8 mouse cellular contexts compared by ENCODE assay signal in genomic region chr9:41228425-41229224, GRCm38 (mm10).
DNase-seq lines count a peak whose midpoint lies in the region; ATAC-seq and TF ChIP-seq lines count a peak whose summit lies in the region.

No protein-coding gene starts in this region.

- H3K4me1 ChIP-seq in forebrain, postnatal 0 days (ENCODE audit: insufficient read depth) = peaks cover 8% of the 10 kb centered on the region
- 0 out of 2 replicates have a peak, but pooled peaks cover 4% of the 10 kb centered on the region for H3K4me1 ChIP-seq in lung, embryonic 16.5 days (replicated peaks; ENCODE audit: control insufficient read depth, insufficient read depth, low read length)

- peak overlapping the region; percentile 60 for H3K4me2 ChIP-seq in forebrain, postnatal 0 days (ENCODE audit: low read depth)
- peak overlapping the region; percentile 71 for H3K4me2 ChIP-seq in lung, embryonic 16.5 days (ENCODE audit: low read depth, low read length)

- H3K9me3 ChIP-seq in forebrain, postnatal 0 days (ENCODE audit: low read length) = no peaks in the 10 kb centered on the region
- no peaks in the 10 kb centered on the region for H3K9me3 ChIP-seq in lung, embryonic 16.5 days (ENCODE audit: control insufficient read depth, low read length)

- WGBS in forebrain, postnatal 0 days = 5% methylated on average over 29 of the region's 29 CpGs
- 5% methylated on average over 29 of the region's 29 CpGs for WGBS in lung, embryonic 16.5 days

- H3K36me3 ChIP-seq in forebrain, postnatal 0 days (ENCODE audit: insufficient read depth) = no peaks in the 10 kb centered on the region
- H3K36me3 ChIP-seq in lung, embryonic 16.5 days (ENCODE audit: control insufficient read depth, insufficient read depth, low read length) = no peaks in the 10 kb centered on the region

- TF ChIP-seq CTCF in forebrain, postnatal 0 days (IDR thresholded peaks at IDR 0.05; ENCODE audit: low read depth) = peak; percentile 82

- H3K4me3 ChIP-seq in forebrain, postnatal 0 days (ENCODE audit: low read depth, low read length) = peak overlapping the region; percentile 38
- peak overlapping the region; percentile 54 for H3K4me3 ChIP-seq in lung, embryonic 16.5 days (ENCODE audit: low read length)

- no peaks in the 10 kb centered on the region for H3K27me3 ChIP-seq in forebrain, postnatal 0 days (ENCODE audit: insufficient read depth, low read length)
- H3K27me3 ChIP-seq in lung, embryonic 16.5 days (ENCODE audit: control insufficient read depth, insufficient read depth, low read depth, low read length) = no peaks in the 10 kb centered on the region

- peak overlapping the region; percentile 64 for H3K9ac ChIP-seq in forebrain, postnatal 0 days
- peak overlapping the region; percentile 80 for H3K9ac ChIP-seq in lung, embryonic 16.5 days (ENCODE audit: low read length)

- peak; percentile 96 for ATAC-seq in forebrain, postnatal 0 days
- peak; percentile 76 to 92 for ATAC-seq in hematopoietic stem cell, adult 5-6 weeks (replicated peaks in 1 of 2; ENCODE audit: insufficient read depth in 1 of 2, low FRiP score in 2 of 2, low TSS enrichment in 1 of 2, low read depth in 1 of 2, poor library complexity in 2 of 2, severe bottlenecking in 2 of 2)
- peak; percentile 95 for ATAC-seq in lung, embryonic 16.5 days (ENCODE audit: low read depth)

- peak; percentile 84 for DNase-seq in ES-CJ7 (ENCODE audit: low read depth, low spot score)
- peak; percentile 73 for DNase-seq in cerebellum, adult 11 months
- DNase-seq in forebrain, postnatal 0 days = peak; percentile 98
- peak; percentile 89 for DNase-seq in layer of hippocampus, adult 9-10 months (ENCODE audit: low spot score)
- peak; percentile 88 for DNase-seq in ovary, postnatal 10 days (ENCODE audit: low spot score)
- DNase-seq in thymus, postnatal 10 days (ENCODE audit: low spot score in 2 of 2) = peak; percentile 70 to 88

- peak overlapping the region; percentile 77 for H3K27ac ChIP-seq in forebrain, postnatal 0 days (ENCODE audit: low read depth, low read length)
- H3K27ac ChIP-seq in lung, embryonic 16.5 days (ENCODE audit: low read length) = peak overlapping the region; percentile 55

Comparison
In these comparisons a context has a peak if more than half of its experiments do, and no peak if none do; other contexts are left out.
1. Peak in every context shown above with its lines: DNase-seq, ATAC-seq, H3K4me3 ChIP-seq and H3K27ac ChIP-seq.